Mouse (Mus musculus): Measurements from ENCODE around the gene Tmem132d. TPM values are rescaled to one million over a fixed set of nuclear protein-coding genes. Genes with fewer than 3 reads are reported as not detected.

Gene Tmem132d
- total RNA-seq, 2 experiments from 2014 or later, result 16.8 to 17.9 TPM

DNA sequence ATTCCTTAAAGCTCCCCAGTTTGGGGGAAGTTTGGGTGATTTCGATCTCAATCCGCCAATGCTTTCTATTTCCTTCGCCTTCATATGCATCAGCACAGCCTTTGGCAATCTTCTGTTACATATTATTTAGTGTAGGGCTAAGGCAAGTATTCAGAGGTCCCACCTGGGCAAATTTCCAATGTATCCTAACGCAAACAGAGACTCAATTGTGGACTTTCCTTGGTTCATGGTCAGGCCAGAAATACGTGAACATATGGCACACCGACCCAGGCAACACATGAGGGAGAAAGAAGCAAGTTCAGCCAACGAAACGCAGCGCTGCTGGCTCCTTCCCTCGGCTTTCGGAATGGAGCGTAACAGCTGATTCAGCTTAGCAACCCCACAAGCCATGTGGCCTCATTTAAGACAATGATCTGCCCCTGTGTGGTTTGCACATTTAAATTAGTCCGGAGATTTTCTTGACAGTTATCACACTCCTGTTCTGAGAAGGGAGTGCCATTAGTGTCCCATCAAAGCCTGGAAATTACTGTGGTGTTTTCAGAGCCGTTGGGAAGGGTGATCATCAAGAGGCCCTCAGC, 242.5 kb downstream of the Tmem132d start:
- Histone ChIP-seq H3K4me3 (no peak overlapping the region), H3K27ac (no peak overlapping the region)
- TF ChIP-seq CTCF (conservative IDR thresholded peaks at IDR 0.05), result no peak
- DNase-seq (ENCODE audit: low spot score in 2 of 2), result no peak

DNA sequence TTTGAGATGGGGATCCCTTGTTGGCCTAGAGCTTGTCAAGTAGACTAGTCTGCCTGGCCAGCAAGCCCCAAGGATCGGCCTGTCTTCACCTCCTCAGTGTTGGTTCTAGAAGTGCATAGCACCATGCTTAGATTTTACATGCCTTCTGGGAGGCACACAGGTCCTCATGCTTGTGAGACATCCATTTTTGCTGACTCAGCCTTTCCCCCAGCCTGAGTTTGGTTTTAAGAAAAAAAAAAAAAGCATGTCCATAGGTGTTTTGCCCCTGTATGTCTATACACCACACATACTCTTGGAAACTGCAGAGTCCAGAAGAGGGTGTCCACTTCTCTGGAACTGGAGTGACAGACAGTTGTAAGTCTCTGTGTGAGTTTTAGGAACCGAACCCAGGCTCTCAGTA, 256.6 kb downstream of the Tmem132d start:
- Histone ChIP-seq H3K27ac (no peak overlapping the region), H3K4me3 (no peak overlapping the region)
- no peak for DNase-seq (ENCODE audit: low spot score in 2 of 2)
- no peak for TF ChIP-seq CTCF (conservative IDR thresholded peaks at IDR 0.05)

GRCm38 (mm10) chr5:128158901-128159675, 273.8 kb downstream of the Tmem132d start:
- Histone ChIP-seq H3K4me3 (no peak overlapping the region), H3K27ac (peak overlapping the region; percentile 55; the same call in 1 of the 2 replicates)
- TF ChIP-seq CTCF (conservative IDR thresholded peaks at IDR 0.05), result no peak
- DNase-seq (ENCODE audit: low spot score in 2 of 2), result peak; percentile 20 to 26

GRCm38 (mm10) chr5:128151461-128151860, 281.4 kb downstream of the Tmem132d start:
- no peak overlapping the region for H3K27ac ChIP-seq
- no peak overlapping the region for H3K4me3 ChIP-seq
- peak; percentile 42 for TF ChIP-seq CTCF (conservative IDR thresholded peaks at IDR 0.05)
- DNase-seq (ENCODE audit: low spot score in 2 of 2), result no peak

- TF ChIP-seq CTCF (conservative IDR thresholded peaks at IDR 0.05), result peak; percentile 31; the same call in 1 of the 2 replicates
- no peak overlapping the region for H3K4me3 ChIP-seq
- no peak for DNase-seq (ENCODE audit: low spot score in 2 of 2)
- H3K27ac ChIP-seq, result no peak overlapping the region
These were observed 285.8 kb downstream of the Tmem132d start for GRCm38 (mm10) chr5:128146901-128147645.

DNA sequence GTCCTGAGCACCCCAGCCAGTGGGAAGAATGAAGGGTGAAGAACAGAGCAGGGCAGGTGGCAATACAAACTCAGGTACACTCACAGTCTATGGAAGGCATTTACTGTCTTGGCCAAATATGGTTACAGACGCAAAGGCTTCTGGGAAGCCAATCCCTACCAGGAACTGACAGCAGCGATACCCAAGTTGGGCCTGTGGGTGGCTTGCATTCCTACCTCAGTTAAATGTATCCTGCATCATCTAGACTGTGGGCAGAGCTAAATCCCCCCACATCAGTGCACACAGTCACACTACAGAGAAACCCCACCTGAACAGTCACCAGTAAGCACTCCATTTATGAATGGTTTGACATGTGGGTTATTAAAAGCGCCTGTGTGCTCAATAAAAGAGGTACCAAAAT, 288.1 kb downstream of the Tmem132d start:
- Histone ChIP-seq H3K4me3 (no peak overlapping the region), H3K27ac (no peak overlapping the region)
- DNase-seq (ENCODE audit: low spot score in 2 of 2), result no peak
- no peak for TF ChIP-seq CTCF (conservative IDR thresholded peaks at IDR 0.05)

DNA sequence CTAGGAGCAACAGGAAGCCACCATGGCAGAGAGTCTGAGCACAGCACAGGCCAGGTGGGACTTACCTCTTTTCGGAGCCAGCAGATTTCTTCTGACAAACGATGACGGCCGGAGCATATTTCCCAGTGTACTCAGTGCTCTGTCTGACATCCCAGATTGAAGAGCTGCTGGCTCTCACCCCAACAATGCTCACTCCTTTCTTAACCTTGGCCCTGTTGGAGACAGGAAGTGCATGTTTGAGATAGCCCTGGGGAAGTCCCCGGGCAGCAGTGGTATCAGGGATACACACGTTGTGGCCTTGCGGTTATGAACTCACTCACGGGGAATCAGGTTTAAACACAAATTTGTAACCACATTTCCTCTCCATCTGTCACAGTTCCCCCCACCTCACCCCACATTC, 296.1 kb downstream of the Tmem132d start:
- no peak for TF ChIP-seq CTCF (conservative IDR thresholded peaks at IDR 0.05)
- Histone ChIP-seq H3K27ac (no peak overlapping the region), H3K4me3 (no peak overlapping the region)
- DNase-seq (ENCODE audit: low spot score in 2 of 2), result no peak

GRCm38 (mm10) chr5:128122656-128123055, 310.2 kb downstream of the Tmem132d start:
- H3K27ac ChIP-seq, result no peak overlapping the region
- no peak overlapping the region for H3K4me3 ChIP-seq
- no peak for DNase-seq (ENCODE audit: low spot score in 2 of 2)
- no peak for TF ChIP-seq CTCF (conservative IDR thresholded peaks at IDR 0.05)

GRCm38 (mm10) chr5:128119171-128119570, 313.7 kb downstream of the Tmem132d start:
- no peak for DNase-seq (ENCODE audit: low spot score in 2 of 2)
- Histone ChIP-seq H3K4me3 (no peak overlapping the region), H3K27ac (no peak overlapping the region)
- no peak for TF ChIP-seq CTCF (conservative IDR thresholded peaks at IDR 0.05)

- no peak for TF ChIP-seq CTCF (conservative IDR thresholded peaks at IDR 0.05)
- DNase-seq (ENCODE audit: low spot score in 2 of 2), result peak in 1 of 2 experiments; percentile 24
- no peak overlapping the region for H3K27ac ChIP-seq
These were observed 319.8 kb downstream of the Tmem132d start for GRCm38 (mm10) chr5:128113107-128113506.

DNA sequence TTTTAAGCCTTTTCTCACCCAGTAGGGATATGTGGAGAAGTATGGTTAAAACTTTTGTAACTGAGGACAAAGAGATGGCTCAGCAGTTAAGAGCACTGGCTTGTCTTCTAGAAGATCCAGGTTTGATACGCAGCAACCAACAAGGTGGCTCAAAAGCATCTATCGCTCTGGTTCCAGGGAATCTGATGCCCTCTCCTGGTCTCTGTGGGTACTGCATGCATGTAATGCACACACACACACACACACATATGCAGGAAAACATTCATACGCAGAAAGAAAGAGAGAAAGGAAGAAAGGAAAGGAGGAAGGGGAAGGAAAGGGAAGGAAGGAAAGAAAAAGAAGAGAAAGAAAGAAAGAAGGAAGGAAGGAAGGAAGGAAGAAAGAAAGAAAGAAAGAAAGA, 320.4 kb downstream of the Tmem132d start:
- H3K27ac ChIP-seq, result no peak overlapping the region
- DNase-seq (ENCODE audit: low spot score in 2 of 2), result no peak
- no peak overlapping the region for H3K4me3 ChIP-seq
- peak; percentile 34; the same call in 1 of the 2 replicates for TF ChIP-seq CTCF (conservative IDR thresholded peaks at IDR 0.05)

More at GRCm38 (mm10) chr5:128113107-128113506, 319.8 kb downstream of the Tmem132d start:
- H3K4me3 ChIP-seq, result no peak overlapping the region

DNA sequence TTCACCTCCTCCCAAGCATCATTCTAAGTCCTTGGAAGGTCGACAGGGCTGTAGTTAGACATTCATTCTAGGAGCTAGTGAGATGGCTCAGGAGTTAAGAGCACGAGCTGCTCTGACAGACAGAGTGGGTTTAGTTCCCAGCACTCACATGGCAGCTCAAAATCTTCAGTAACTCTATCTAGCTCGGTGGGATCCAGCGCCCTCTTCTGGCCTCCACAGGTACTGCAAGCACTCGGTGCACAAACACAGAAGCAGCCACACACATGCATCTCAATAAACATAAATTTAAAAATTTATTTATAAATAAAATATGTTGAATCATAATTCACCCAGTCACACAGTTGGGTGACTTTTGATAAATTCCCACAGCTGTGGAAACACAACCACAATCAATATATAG, 321.2 kb downstream of the Tmem132d start:
- no peak for DNase-seq (ENCODE audit: low spot score in 2 of 2)
- no peak overlapping the region for H3K4me3 ChIP-seq
- peak; percentile 66 for TF ChIP-seq CTCF (conservative IDR thresholded peaks at IDR 0.05)
- no peak overlapping the region for H3K27ac ChIP-seq

- no peak for DNase-seq (ENCODE audit: low spot score in 2 of 2)
- Histone ChIP-seq H3K27ac (no peak overlapping the region), H3K4me3 (no peak overlapping the region)
- TF ChIP-seq CTCF (conservative IDR thresholded peaks at IDR 0.05), result no peak
These were observed 330.3 kb downstream of the Tmem132d start for GRCm38 (mm10) chr5:128102556-128102955.

All from layer of hippocampus, adult 2 months (tissue).